Comparison of ENCODE assay signal across 8 mouse cellular contexts in the genomic region with DNA sequence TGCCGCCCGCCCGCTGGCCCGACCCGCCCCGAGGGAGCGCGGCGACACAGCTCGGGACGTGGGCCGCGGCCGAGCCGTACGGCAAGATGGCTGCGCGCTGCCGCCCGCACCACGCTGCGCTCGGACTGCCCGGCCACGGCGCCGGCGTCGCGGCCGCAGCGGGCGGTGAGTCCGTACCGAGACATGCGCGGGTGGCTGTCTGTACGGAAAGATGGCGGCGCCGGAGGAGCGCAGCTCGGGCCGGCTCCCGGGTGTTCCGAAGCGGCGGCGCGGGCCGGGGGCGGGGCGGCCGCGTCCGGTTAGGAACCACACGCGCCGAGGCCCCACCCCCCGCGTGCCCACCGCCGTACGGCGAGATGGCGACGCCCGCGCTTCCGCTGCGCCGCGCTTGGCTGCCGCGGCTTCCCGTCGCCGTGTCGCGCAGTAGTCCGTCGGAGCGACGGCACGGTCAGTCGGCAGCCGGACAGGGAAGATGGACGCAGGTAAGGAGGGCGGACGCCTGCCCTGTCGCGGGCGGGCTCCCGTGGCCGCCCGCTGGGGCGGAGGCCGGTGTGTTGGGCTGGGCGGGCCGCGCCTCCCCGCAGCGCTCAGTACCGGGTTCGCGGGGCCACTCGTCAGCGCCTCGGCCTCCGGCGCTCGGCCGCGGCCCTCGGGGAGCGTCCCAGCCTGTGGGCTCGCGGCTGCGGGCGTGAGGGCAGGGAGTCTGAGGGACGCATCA. TPM values are rescaled to one million over a fixed set of nuclear protein-coding genes. Genes with fewer than 3 reads are reported as not detected.
DNase-seq lines count a peak whose midpoint lies in the region; ATAC-seq lines count a peak whose summit lies in the region.

Gene Thap4, minus strand, starts transcription at position 292 of the 718 bp plus-strand sequence.

- H3K4me2 ChIP-seq in hindbrain, embryonic 15.5 days, result peak within 1 kb of the TSS; percentile 74

- peaks cover 38% of the 10 kb centered on the region for H3K4me1 ChIP-seq in hindbrain, embryonic 15.5 days (replicated peaks)

- peak within 1 kb of the TSS; percentile 70 for H3K4me3 ChIP-seq in hindbrain, embryonic 15.5 days

- no peaks in the 10 kb centered on the region for H3K9me3 ChIP-seq in hindbrain, embryonic 15.5 days

- peak within 1 kb of the TSS; percentile 66 for H3K9ac ChIP-seq in hindbrain, embryonic 15.5 days

- H3K36me3 ChIP-seq in hindbrain, embryonic 15.5 days, result peaks cover 10% of the 10 kb centered on the region

- WGBS in hindbrain, embryonic 15.5 days, result under 1% methylated on average over 81 of the region's 121 CpGs

- peak; percentile 94 for ATAC-seq in hindbrain, embryonic 15.5 days (ENCODE audit: low FRiP score, low read depth)

- no peaks in the 10 kb centered on the region for H3K27me3 ChIP-seq in hindbrain, embryonic 15.5 days

- DNase-seq in T-cell, adult 2 months (ENCODE audit: low spot score), result peak; percentile 80
- DNase-seq in cerebellum, postnatal 4 days (ENCODE audit: low spot score in 2 of 2), result peak; percentile 81 to 91
- DNase-seq in gastrocnemius, adult 18-20 months (ENCODE audit: low spot score), result peak; percentile 92
- DNase-seq in left cerebral cortex, adult 11 months (ENCODE audit: low spot score), result peak; percentile 92
- DNase-seq in lung, postnatal 36 days, result peak; percentile 94
- DNase-seq in retina, embryonic 14.5 days (ENCODE audit: low spot score), result peak; percentile 86
- peak; percentile 85 to 89 for DNase-seq in thymus, postnatal 36 days

- H3K27ac ChIP-seq in hindbrain, embryonic 15.5 days (replicated peaks), result peak within 1 kb of the TSS; percentile 84

RNA-seq across cellular contexts. Expression of gene Thap4, which starts in this region (rescaled TPM):
- total RNA-seq in gastrocnemius, adult 18-20 months (2021), result 10 to 100 TPM; 77.0 to 87.1 TPM
- 43.8 and 50.9 TPM in 2 replicates for polyA plus RNA-seq in hindbrain, embryonic 15.5 days (2015; fragmentation: Nextera tagmentation; extraction: Ambion mirVana)

Comparison
In these comparisons a context has a peak if more than half of its experiments do, and no peak if none do; other contexts are left out.
1. Peak in every context shown above with its lines: DNase-seq, ATAC-seq, H3K4me3 ChIP-seq and H3K27ac ChIP-seq.